Mouse (Mus musculus) megakaryocyte, adult 5-6 weeks (primary cell): Measurements from ENCODE around the gene Bcl2l13. TPM values are rescaled to one million over a fixed set of nuclear protein-coding genes. Genes with fewer than 3 reads are reported as not detected.
A peak's percentile ranks its signal among the peaks of the same experiment; 100 is the strongest.
"Not testable (repeated sequence)": the region's sequence is repeated elsewhere in the genome, so short reads cannot be mapped to it uniquely, and the experiment has no call there.

Source experiments
- ATAC-seq: 2 replicates; pipeline ENCODE4 v1.8.0; 2016; ENCODE audit warnings: mild to moderate bottlenecking, inconsistent platforms; ENCODE audit not compliant: poor library complexity, severe bottlenecking
- total RNA-seq, 2 experiments: library from RNA; stranded (forward) in 1 of 2; stranded (reverse) in 1 of 2; fragments of 153-499, 151-499 nt in 1 of 2; fragments of 221-1000, 200-1000 nt in 1 of 2; gene quantifications; 2 replicates each; pipeline versions ENCODE4 v1.2.3 to v1.2.4; 2015 to 2017

Gene Bcl2l13
- total RNA-seq, 2 experiments from 2014 or later = 12.3 to 16.3 TPM

DNA sequence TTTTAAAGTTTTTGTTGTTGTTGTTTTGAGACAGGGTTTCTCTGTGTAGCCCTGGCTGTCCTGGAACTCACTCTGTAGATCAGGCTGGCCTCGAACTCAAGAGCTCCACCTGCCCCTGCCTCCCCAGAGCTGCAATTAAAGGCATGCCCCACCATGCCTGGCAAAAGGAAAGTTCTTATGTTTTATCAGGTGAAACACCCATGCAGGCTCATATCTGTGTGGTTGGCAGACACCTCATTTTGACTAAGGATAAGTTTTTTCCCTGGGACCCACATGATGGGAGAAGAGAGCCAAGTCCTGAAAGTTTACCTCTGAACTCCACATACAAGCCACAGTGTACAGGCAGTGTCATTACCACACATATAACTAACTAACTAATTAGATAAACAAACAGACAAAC lies 6.0 kb upstream of the Bcl2l13 start:
- 0 out of 2 replicates have a peak, but pooled peaks have one; percentile 27 for ATAC-seq

DNA sequence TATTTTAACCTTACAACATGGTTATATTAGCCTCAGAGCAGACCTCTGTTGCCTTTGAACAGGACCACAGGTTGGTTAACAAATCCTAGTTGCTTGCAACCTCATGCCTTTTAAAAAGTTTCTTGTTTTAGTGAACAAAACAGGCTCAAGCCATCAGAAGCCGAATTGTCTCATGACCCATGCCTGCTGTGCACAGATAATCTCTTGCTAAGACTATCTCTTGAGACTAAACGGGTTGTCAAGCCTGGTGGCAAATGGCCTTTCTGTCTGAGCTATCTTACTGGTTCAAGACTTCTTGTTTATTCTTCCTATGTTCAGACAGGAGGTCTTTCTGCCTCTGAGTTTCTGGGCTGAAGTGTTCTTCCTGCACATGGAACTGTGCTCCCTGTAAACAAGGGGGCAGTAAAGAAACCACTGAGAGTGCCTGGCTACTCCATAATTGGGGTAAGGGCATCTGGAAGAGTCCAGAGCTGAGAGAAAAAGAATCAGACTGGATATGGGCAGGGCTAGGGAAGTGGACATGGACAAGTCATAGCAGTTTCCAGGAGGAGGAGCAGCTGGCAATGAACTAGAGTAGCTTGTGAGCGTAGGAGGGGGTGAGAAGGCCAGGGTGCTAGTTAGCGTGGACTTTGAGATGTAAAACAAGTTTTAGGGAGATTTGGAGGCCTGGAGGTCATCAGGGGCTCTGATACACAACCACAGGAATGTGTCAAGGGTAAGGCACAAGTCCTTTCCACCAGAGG lies 5.0 kb upstream of the Bcl2l13 start:
- ATAC-seq = no peak

DNA sequence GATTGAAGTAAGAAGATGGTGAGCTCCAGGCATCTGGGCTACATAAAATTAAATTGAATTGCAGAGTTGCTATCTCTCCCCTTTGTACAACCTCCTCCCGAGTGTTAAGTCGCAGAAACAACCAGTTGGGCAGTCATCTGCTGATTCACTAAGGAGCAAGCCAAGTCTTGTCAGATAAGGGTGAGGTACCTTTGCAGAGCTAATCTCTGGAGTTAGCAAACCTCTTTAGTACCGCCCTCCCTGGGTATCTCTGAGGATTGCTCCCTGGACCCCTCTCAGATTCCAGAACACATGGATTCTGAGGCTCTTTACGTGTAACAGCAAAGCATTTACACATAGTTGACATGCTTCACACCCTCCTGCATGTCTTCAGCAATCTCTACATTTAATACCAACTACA lies 3.9 kb upstream of the Bcl2l13 start:
- no peak for ATAC-seq

DNA sequence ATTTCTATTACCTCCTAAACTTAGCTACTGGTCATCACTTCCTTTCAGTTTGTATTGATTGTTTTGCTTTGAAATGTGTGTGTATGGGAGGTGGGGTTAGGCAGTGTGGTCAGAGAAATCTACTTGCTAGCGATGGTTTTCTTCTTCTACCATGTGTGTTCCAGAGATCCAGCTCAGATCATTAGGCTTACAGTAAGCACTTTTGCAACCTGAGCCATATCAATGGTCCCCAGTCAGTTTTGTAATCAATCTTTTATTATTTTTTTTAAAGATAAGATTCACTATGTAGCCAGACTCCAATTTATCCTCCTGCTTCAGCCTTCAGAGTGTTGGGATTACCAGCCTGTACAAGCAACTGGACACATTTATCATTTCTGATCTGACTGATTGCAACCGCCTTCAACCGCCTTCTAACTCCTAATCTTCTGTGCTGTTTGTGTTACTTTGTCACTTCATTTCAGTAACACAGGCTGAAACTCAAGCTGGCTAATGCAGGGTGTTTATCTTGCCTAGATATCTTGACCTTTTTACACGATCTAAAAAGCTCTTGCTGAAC lies 1.2 kb upstream of the Bcl2l13 start:
- ATAC-seq = no peak

- peak; percentile 32 for ATAC-seq
Measured at GRCm38 (mm10) chr6:120836389-120837151, 558 bp downstream of the Bcl2l13 start.

- ATAC-seq = no peak
Measured at GRCm38 (mm10) chr6:120837152-120837530, 1.1 kb downstream of the Bcl2l13 start.

GRCm38 (mm10) chr6:120840258-120840657 lies 4.2 kb downstream of the Bcl2l13 start:
- ATAC-seq = no peak

DNA sequence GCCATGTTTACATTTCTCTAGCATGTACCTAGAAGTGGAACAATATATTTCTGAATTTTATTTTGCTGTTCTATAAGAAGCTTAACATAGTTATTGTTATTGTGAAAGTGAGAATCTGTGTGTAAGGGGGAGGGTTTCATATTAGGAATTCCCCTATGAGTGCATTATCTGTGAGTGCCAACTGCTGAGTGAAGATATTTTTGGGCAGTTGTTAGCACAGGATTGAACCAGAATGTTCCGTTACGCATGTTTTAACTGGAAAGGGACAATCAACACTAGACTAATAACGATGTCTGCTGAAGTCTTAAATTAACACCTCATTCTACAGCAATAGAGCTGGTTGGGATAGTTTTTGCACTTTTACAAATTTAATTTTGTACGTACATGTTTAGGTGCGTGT lies 5.7 kb downstream of the Bcl2l13 start:
- no peak for ATAC-seq

- not testable (repeated sequence) for ATAC-seq
Measured at GRCm38 (mm10) chr6:120850720-120851119, 14.7 kb downstream of the Bcl2l13 start.

DNA sequence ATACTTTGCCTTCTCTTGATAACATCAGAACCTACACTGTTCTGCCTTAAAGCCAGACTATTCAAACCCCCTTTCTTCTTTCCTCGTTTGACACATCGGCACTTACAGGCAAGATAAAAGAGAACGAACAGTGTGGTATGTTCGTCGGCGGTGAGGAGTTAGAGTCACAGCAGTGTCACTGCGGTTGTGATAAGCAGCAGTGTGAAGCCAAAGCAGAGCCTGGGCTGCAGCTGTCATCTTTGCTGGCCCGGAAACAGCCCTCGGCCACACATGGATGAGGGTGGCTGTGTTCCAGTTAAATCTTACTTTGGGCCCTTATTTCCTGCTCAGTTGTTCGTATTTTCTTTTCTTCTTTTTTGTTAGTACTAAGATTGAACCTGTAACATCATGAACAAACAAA lies 18.4 kb downstream of the Bcl2l13 start:
- ATAC-seq = no peak

DNA sequence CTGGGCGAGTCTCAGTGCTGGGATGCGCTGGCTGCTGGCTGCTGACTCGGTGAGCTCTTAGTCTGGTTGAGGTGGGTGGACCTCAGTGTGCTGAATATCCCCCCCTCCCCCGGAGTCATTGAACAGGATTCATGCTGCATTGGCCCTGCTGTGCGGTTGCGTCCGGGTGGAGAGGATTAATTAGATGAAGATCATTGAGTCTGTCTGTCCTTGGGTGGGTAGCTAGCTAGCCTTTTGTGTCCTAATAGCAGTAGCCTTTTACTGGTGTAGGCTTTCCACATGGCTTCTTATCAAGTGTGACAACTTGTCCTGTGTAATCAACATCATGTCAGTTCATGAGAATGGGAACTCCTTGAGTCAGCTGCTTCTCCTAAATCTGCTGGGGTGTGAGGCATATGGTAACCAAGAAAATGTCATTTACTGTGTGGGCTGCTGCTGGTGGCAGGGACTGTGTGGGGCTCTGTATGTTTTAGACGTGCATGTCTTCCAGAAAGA lies 22.3 kb downstream of the Bcl2l13 start:
- ATAC-seq = no peak

DNA sequence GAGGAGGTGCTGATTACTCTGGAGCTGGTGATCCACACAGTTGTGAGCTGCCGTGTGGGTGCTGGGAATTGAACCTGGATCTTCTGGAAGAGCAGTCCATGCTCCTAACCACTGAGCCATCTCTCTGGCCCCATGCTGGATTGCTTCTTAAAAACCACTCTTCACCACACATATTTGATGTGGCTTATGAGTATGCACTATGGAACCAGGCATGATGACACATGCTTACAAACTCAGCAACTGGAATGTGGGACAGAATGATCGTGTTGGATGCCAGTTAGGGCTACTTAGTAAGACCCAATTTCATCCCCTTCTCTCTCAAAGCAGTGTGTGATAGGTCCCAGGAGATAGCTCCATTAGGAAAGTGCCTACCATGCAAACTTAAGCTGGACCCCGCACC lies 24.1 kb downstream of the Bcl2l13 start:
- no peak for ATAC-seq

- no peak for ATAC-seq
Measured at GRCm38 (mm10) chr6:120866051-120866814, 30.2 kb downstream of the Bcl2l13 start.

DNA sequence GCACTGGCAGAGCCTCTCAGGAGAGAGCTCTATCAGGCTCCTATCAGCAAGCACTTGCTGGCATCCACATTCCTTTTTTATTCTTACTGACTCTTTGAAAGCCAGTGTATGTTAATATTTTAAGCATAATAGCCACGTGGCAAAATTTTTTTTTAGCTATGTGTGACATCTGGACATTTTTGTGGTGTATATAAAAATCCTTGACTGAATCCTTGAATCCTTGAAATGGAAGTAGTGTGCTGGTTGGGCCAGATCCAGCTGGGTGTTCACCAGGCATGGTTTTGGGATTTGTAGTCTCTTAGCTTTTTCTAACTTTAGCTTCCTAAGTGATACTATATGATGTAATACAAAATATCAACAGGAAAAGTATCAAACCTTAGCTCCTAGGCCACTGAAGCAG lies 32.8 kb downstream of the Bcl2l13 start:
- no peak for ATAC-seq

DNA sequence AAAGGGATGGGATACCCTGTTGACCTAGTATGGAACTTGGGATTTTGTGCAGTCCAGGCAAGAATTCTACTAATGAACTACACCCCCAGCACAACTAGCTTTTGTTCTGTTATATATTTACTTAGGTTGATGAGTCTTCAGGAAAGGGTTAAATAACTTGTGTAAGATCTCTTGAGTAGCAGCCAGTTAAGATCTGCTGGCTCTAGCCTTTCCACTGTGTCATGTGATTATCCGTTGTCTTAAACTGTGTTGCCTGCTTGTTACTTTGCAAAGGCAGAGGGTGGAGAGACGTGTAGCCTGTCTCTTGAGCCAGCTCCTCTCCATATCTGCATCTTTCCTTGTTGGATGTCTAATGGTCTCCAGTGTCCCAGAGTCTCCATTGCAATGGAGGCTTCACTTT lies 35.3 kb downstream of the Bcl2l13 start:
- ATAC-seq = no peak

GRCm38 (mm10) chr6:120873874-120874273 lies 37.9 kb downstream of the Bcl2l13 start:
- no peak for ATAC-seq

DNA sequence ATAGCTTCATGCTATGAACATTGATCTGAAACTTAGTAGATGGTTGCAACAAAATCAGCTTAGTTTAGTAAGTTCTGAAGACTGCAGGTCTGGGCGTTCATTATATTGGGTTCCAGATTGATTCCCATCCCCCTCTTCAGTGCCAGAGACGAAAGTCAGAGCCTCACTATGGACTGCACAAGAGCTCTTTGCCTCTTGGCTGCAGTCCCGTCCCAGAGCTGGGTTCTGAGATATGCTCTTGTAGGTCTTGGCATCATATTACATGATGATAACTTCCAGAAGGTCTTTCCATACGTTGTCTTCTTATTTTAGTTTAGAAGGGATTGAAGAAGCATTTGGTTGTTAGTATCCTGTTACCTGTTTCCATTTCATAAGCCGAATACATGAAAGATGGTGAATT lies 43.0 kb downstream of the Bcl2l13 start:
- ATAC-seq = no peak

DNA sequence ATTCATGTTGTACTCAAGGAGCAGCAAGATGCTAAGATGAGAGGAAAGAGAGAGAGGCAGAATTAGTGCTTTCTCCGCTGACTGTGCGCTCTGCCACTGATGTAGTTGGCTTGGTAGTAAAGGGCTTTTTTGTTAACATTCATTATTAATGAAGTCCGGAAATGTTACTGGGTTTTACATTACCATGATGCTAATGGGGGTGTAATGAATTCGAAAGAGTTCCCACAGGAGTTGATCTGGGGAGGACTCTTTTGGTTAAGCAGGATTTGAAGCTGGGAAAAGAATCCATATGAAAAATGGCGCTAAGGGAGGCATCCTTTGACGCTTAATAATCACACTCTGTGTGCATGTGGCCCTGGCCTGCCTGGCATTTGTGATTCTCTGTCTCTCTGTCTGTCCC lies 48.4 kb downstream of the Bcl2l13 start:
- no peak for ATAC-seq

GRCm38 (mm10) chr6:120886696-120887095 lies 50.7 kb downstream of the Bcl2l13 start:
- ATAC-seq = no peak

DNA sequence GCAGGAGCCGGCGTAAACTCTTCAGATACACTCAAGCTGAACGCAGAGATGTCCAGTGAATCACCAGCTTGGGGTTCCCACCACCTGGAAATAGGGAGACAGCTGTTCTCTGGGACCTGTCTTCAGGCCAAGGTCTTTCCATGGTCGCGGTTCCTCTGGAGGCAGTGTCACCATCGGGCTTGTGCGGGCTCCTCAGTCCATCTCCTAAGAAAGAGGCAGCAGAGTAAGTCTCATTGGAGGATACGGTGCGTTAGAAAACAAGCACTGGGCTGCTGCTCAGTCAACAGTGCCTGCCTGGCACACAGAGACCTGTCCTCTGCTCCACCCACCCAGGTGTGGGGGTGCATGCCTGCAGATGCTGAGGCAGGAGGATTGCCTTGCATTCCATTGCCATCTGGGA lies 58.1 kb downstream of the Bcl2l13 start:
- no peak for ATAC-seq

GRCm38 (mm10) chr6:120894524-120894923 lies 58.5 kb downstream of the Bcl2l13 start:
- no peak for ATAC-seq
